Mouse (Mus musculus): ENCODE measurements at regions not wholly inside any gene's neighbourhood (a gene's known extent, or its start where the extent isn't known, plus 50 kb on each side); places are given as distances from the start of the nearest gene placed in this dataset.

DNA sequence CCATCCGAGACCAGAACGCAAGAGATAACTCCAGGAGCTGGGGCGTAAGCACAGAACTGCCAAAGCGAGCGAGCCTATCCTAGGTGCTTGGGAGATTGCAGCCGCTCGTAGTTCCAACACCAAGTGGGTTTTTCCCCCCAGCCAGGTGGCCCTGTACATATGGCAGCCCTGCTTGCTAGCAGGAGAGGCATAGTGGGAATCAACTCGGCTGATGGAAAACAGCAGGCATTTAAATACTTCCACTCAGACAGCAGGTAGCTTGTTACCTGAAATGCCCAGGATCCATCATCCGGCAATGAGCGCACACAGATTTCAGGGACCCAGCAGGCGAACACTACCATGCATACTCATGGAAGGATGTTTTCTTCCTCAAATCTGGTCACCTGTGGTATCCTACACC is 122.3 kb downstream of the Barhl2 start:
- DNase-seq (ENCODE audit: low spot score): no peak
- WGBS: 81% methylated on average over 11 of the region's 11 CpGs
- Histone ChIP-seq H3K27me3 (ENCODE audit: control insufficient read depth, insufficient read depth, low read length) (no peaks in the 10 kb centered on the region), H3K4me1 (ENCODE audit: control insufficient read depth, insufficient read depth, low read length) (no peaks in the 10 kb centered on the region), H3K36me3 (ENCODE audit: control insufficient read depth, insufficient read depth, low read length) (no peaks in the 10 kb centered on the region), H3K9me3 (ENCODE audit: control insufficient read depth, low read length) (no peaks in the 10 kb centered on the region), H3K4me2 (ENCODE audit: low read depth, severe bottlenecking) (no peak overlapping the region), H3K9ac (ENCODE audit: low read length) (no peak overlapping the region), H3K27ac (replicated peaks; ENCODE audit: low read depth, low read length) (no peak overlapping the region), H3K4me3 (ENCODE audit: low read depth, low read length) (no peak overlapping the region)
- no peak for ATAC-seq (ENCODE audit: insufficient number of reproducible peaks, low FRiP score, low TSS enrichment, low read depth)

DNA sequence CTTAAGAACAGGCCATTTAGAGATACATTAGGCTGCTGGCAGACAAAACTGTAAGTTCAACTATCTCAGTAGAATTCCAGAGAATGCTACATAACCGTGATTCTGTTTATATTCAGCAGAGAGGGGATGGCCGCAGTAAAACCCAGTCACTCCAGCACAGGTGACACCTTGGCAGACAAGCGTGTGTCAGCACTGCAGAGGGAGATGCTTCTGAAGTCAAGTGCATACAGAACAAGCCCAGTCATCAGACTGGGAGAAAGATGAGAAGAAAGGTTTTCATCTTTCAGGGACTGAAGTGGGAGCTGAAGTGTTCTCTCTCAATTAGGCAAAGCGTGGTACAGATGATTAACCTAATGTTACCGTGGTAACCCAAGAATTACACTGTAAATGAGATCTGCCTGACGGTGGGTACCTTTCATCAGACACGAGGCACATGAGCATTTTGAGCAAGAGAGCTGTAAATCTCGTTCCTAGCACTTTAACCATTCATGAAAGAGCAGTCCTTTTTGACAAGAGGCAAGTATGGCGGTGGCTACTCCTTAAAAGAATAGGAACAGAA is 130.3 kb downstream of the Barhl2 start:
- H3K27me3 ChIP-seq (ENCODE audit: control insufficient read depth, insufficient read depth, low read length): no peaks in the 10 kb centered on the region
- no peak overlapping the region for H3K4me3 ChIP-seq (ENCODE audit: low read depth, low read length)
- no peaks in the 10 kb centered on the region for H3K9me3 ChIP-seq (ENCODE audit: control insufficient read depth, low read length)
- no peaks in the 10 kb centered on the region for H3K4me1 ChIP-seq (ENCODE audit: control insufficient read depth, insufficient read depth, low read length)
- no peak overlapping the region for H3K9ac ChIP-seq (ENCODE audit: low read length)
- no peaks in the 10 kb centered on the region for H3K36me3 ChIP-seq (ENCODE audit: control insufficient read depth, insufficient read depth, low read length)
- no peak overlapping the region for H3K27ac ChIP-seq (replicated peaks; ENCODE audit: low read depth, low read length)
- no peak overlapping the region for H3K4me2 ChIP-seq (ENCODE audit: low read depth, severe bottlenecking)
- ATAC-seq (ENCODE audit: insufficient number of reproducible peaks, low FRiP score, low TSS enrichment, low read depth): no peak
- 67% methylated on average over 9 of the region's 9 CpGs for WGBS
- DNase-seq (ENCODE audit: low spot score): no peak

DNA sequence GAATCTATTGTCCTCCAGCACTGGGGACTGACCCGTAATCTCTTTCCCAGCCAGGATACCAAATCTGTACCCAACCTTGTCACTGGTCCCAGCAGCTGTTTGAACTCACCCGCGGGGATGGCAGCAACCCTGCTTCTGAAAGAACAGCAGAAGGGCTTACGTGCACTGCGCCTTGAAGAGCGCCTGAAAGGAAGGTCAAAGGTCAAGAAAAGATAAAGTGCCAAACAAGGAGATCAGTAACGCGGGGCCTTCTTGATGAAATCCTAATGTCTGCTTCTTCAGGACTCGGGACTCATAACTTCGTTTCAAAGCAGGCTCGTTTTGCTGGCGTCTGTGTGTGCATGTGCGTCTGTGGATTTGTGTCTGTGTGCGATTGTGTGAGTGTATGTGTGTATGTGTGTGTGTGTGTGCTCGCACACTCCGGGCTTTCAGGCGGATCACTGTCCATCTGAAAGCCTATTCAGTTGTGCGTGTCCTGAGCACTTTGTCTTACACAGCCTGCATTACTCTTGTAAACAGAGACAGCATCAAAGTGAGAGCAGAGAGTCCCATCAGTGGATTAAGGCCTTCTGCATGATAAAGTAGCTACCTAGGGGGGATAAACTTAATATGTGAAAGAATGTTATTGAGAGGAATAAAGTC is 135.3 kb downstream of the Barhl2 start:
- H3K4me3 ChIP-seq (ENCODE audit: low read depth, low read length): no peak overlapping the region
- H3K9ac ChIP-seq (ENCODE audit: low read length): no peak overlapping the region
- no peak overlapping the region for H3K4me2 ChIP-seq (ENCODE audit: low read depth, severe bottlenecking)
- H3K27me3 ChIP-seq (ENCODE audit: control insufficient read depth, insufficient read depth, low read length): no peaks in the 10 kb centered on the region
- WGBS: 37% methylated on average over 18 of the region's 18 CpGs
- no peaks in the 10 kb centered on the region for H3K4me1 ChIP-seq (ENCODE audit: control insufficient read depth, insufficient read depth, low read length)
- no peak for DNase-seq (ENCODE audit: low spot score)
- no peaks in the 10 kb centered on the region for H3K36me3 ChIP-seq (ENCODE audit: control insufficient read depth, insufficient read depth, low read length)
- H3K27ac ChIP-seq (replicated peaks; ENCODE audit: low read depth, low read length): no peak overlapping the region
- no peak for ATAC-seq (ENCODE audit: insufficient number of reproducible peaks, low FRiP score, low TSS enrichment, low read depth)
- H3K9me3 ChIP-seq (ENCODE audit: control insufficient read depth, low read length): no peaks in the 10 kb centered on the region

DNA sequence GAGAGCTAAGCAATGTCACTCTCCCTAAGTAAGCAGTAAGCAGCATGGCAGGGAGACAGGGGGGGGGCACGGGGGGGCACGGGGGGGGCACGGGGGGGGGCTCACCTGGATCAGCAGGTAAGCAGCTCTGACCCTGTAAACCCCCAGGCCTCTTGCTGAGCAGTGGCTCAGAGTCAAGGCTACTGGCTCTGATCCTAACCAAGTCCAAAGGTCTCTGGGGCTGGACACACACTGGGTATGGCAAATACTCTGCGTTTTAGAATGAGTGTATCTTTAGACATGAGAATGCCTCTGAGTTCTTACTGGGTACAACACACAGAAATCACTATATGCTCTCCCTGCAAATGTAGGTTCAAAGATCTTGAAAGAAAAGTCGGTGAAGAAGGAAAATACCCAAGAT is 136.5 kb downstream of the Barhl2 start:
- Histone ChIP-seq H3K4me1 (ENCODE audit: control insufficient read depth, insufficient read depth, low read length) (no peaks in the 10 kb centered on the region), H3K36me3 (ENCODE audit: control insufficient read depth, insufficient read depth, low read length) (no peaks in the 10 kb centered on the region), H3K27me3 (ENCODE audit: control insufficient read depth, insufficient read depth, low read length) (no peaks in the 10 kb centered on the region), H3K9me3 (ENCODE audit: control insufficient read depth, low read length) (no peaks in the 10 kb centered on the region), H3K9ac (ENCODE audit: low read length) (no peak overlapping the region), H3K27ac (replicated peaks; ENCODE audit: low read depth, low read length) (no peak overlapping the region), H3K4me3 (ENCODE audit: low read depth, low read length) (no peak overlapping the region), H3K4me2 (ENCODE audit: low read depth, severe bottlenecking) (no peak overlapping the region)
- ATAC-seq (ENCODE audit: insufficient number of reproducible peaks, low FRiP score, low TSS enrichment, low read depth): no peak
- WGBS: 57% methylated on average over 5 of the region's 5 CpGs
- no peak for DNase-seq (ENCODE audit: low spot score)

DNA sequence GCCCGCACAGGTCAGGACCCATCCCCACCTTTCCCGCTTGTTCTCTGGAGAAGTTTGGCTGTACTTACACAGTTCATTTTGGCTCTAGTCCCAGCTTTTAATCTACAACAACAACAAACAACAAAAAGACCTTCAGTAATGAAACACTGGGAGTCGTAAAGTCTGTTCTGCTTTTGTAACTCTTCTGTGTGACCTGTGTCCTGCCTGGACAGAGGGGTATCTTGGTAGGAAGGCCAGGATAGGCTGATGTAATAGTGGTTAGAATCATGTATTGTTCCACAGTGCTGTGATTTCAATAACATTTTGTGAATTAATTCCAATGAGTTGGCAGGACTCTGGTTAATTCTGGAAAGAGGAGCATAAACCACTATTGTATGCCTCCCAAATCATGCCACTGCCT is 136.9 kb downstream of the Barhl2 start:
- H3K4me1 ChIP-seq (ENCODE audit: control insufficient read depth, insufficient read depth, low read length): no peaks in the 10 kb centered on the region
- H3K36me3 ChIP-seq (ENCODE audit: control insufficient read depth, insufficient read depth, low read length): no peaks in the 10 kb centered on the region
- H3K27me3 ChIP-seq (ENCODE audit: control insufficient read depth, insufficient read depth, low read length): no peaks in the 10 kb centered on the region
- DNase-seq (ENCODE audit: low spot score): no peak
- 80% methylated on average over 3 of the region's 3 CpGs for WGBS
- H3K9ac ChIP-seq (ENCODE audit: low read length): no peak overlapping the region
- H3K4me2 ChIP-seq (ENCODE audit: low read depth, severe bottlenecking): no peak overlapping the region
- no peak overlapping the region for H3K4me3 ChIP-seq (ENCODE audit: low read depth, low read length)
- ATAC-seq (ENCODE audit: insufficient number of reproducible peaks, low FRiP score, low TSS enrichment, low read depth): no peak
- H3K27ac ChIP-seq (replicated peaks; ENCODE audit: low read depth, low read length): no peak overlapping the region
- H3K9me3 ChIP-seq (ENCODE audit: control insufficient read depth, low read length): no peaks in the 10 kb centered on the region

DNA sequence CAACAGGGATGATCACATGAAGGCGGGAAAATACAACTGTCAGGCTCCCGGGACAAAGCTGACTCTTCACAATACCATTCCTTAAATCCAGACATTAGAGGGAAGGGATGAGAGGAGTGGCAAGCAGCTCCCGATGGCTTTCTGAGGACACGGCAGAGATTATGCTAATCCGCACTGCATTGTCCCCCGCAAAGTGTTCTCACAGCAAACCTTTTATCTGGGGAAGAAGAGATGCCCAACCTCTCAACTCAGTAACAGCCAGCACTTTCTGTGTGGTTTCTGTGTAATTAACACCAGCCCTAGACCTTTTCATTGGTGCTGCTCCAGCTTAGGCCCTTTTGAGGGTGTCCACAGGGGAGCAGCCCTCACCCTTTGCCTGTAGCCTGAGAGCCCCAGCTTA is 137.9 kb downstream of the Barhl2 start:
- Histone ChIP-seq H3K4me3 (ENCODE audit: low read depth, low read length) (no peak overlapping the region), H3K9ac (ENCODE audit: low read length) (no peak overlapping the region), H3K4me1 (ENCODE audit: control insufficient read depth, insufficient read depth, low read length) (no peaks in the 10 kb centered on the region), H3K9me3 (ENCODE audit: control insufficient read depth, low read length) (no peaks in the 10 kb centered on the region), H3K4me2 (ENCODE audit: low read depth, severe bottlenecking) (no peak overlapping the region), H3K36me3 (ENCODE audit: control insufficient read depth, insufficient read depth, low read length) (no peaks in the 10 kb centered on the region), H3K27me3 (ENCODE audit: control insufficient read depth, insufficient read depth, low read length) (no peaks in the 10 kb centered on the region), H3K27ac (replicated peaks; ENCODE audit: low read depth, low read length) (no peak overlapping the region)
- ATAC-seq (ENCODE audit: insufficient number of reproducible peaks, low FRiP score, low TSS enrichment, low read depth) (no peak), DNase-seq (ENCODE audit: low spot score) (no peak)
- 23% methylated on average over 6 of the region's 6 CpGs for WGBS

DNA sequence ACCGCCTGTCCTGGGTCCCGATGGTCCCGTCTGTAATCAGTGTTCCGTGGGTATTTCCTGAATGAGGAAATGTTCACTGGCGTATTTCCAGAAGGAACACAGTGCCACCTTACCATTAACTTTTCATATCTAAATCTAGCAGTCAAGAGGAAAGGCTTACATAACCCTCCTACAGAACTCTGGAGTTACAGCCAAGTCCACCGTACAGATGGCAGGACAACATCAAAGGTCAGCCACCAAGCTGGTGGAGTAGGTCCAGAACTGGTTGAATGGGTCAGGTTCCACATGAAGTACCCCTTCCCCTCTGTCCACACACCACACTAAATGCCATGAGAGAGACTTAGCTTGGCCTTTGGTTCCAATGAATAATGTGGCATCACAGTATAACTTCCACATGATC is 139.7 kb downstream of the Barhl2 start:
- 94% methylated on average over 6 of the region's 6 CpGs for WGBS
- no peak overlapping the region for H3K9ac ChIP-seq (ENCODE audit: low read length)
- ATAC-seq (ENCODE audit: insufficient number of reproducible peaks, low FRiP score, low TSS enrichment, low read depth): no peak

DNA sequence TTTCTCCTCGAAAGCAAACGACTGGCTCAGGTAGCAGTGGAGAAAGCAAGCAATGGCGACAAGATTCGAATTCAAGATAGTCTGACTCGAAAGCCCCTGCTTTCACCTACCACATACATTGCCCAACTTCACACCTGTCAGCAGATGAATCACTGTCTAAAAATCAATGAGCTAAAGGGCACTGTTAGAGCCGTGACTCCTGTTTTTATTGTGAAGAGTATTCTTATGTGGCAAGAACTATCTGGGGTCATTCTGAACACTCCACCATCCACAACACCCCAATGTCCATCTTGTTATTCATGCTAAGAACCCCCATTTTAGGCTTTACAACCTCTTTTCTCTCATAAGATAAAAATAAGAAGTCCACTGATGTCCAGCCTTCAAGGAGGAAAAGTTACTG is 144.1 kb downstream of the Barhl2 start:
- WGBS: 84% methylated on average over 6 of the region's 6 CpGs
- no peak overlapping the region for H3K4me2 ChIP-seq (ENCODE audit: low read depth, severe bottlenecking)
- H3K4me1 ChIP-seq (ENCODE audit: control insufficient read depth, insufficient read depth, low read length): no peaks in the 10 kb centered on the region
- no peak overlapping the region for H3K9ac ChIP-seq (ENCODE audit: low read length)
- H3K36me3 ChIP-seq (ENCODE audit: control insufficient read depth, insufficient read depth, low read length): no peaks in the 10 kb centered on the region
- ATAC-seq (ENCODE audit: insufficient number of reproducible peaks, low FRiP score, low TSS enrichment, low read depth): no peak
- no peak overlapping the region for H3K4me3 ChIP-seq (ENCODE audit: low read depth, low read length)
- DNase-seq (ENCODE audit: low spot score): no peak
- no peak overlapping the region for H3K27ac ChIP-seq (replicated peaks; ENCODE audit: low read depth, low read length)
- H3K27me3 ChIP-seq (ENCODE audit: control insufficient read depth, insufficient read depth, low read length): no peaks in the 10 kb centered on the region
- no peaks in the 10 kb centered on the region for H3K9me3 ChIP-seq (ENCODE audit: control insufficient read depth, low read length)

More for the DNA sequence above, 139.7 kb downstream of the Barhl2 start:
- no peak for DNase-seq (ENCODE audit: low spot score)
- Histone ChIP-seq H3K9me3 (ENCODE audit: control insufficient read depth, low read length) (no peaks in the 10 kb centered on the region), H3K4me2 (ENCODE audit: low read depth, severe bottlenecking) (no peak overlapping the region), H3K27ac (replicated peaks; ENCODE audit: low read depth, low read length) (no peak overlapping the region), H3K4me3 (ENCODE audit: low read depth, low read length) (no peak overlapping the region), H3K36me3 (ENCODE audit: control insufficient read depth, insufficient read depth, low read length) (no peaks in the 10 kb centered on the region), H3K27me3 (ENCODE audit: control insufficient read depth, insufficient read depth, low read length) (no peaks in the 10 kb centered on the region), H3K4me1 (ENCODE audit: control insufficient read depth, insufficient read depth, low read length) (no peaks in the 10 kb centered on the region)

DNA sequence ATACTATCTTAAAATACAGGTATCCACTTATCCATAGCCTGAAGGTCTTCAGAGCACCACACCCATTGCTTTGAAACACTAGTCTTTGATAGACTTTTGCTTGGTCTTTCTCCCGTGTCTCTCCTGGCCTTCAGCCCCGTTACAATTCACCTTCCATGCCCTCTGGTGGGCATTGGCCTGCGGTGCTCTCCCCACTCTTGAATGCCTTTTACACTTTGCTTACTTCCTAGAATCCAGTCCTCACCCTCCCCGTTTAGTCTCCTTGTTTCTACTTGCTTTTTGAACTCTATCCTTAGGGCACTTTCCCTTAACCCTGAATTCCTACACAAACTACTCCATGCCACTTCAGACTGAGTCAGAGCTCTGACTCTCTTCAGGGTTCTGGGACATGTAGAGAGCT is 156.6 kb downstream of the Barhl2 start:
- no peak for DNase-seq (ENCODE audit: low spot score)
- no peaks in the 10 kb centered on the region for H3K27me3 ChIP-seq (ENCODE audit: control insufficient read depth, insufficient read depth, low read length)
- no peak for ATAC-seq (ENCODE audit: insufficient number of reproducible peaks, low FRiP score, low TSS enrichment, low read depth)
- H3K27ac ChIP-seq (replicated peaks; ENCODE audit: low read depth, low read length): no peak overlapping the region
- no peaks in the 10 kb centered on the region for H3K4me1 ChIP-seq (ENCODE audit: control insufficient read depth, insufficient read depth, low read length)
- H3K4me3 ChIP-seq (ENCODE audit: low read depth, low read length): no peak overlapping the region
- H3K9ac ChIP-seq (ENCODE audit: low read length): no peak overlapping the region
- H3K36me3 ChIP-seq (ENCODE audit: control insufficient read depth, insufficient read depth, low read length): no peaks in the 10 kb centered on the region
- no peak overlapping the region for H3K4me2 ChIP-seq (ENCODE audit: low read depth, severe bottlenecking)
- WGBS: 48% methylated on average over 4 of the region's 4 CpGs
- H3K9me3 ChIP-seq (ENCODE audit: control insufficient read depth, low read length): no peaks in the 10 kb centered on the region
